In genomic region chr6:145652986-145653385, GRCm38 (mm10) we compare ENCODE assay signal across 26 mouse cellular contexts. TPM values are rescaled to one million over a fixed set of nuclear protein-coding genes. Genes with fewer than 3 reads are reported as not detected.
"Had no signal": no experiment of that assay in that cellular context is flagged by ENCODE, and none has a peak within 500 bp of the region (broad histone marks: within the 10 kb centered on the region; RNA-seq: fewer than 3 reads in every experiment).

No protein-coding gene starts in this region.

- H3K9me3 ChIP-seq: neural tube, embryonic 13.5 days; neural tube, embryonic 15.5 days had no signal

- ATAC-seq: liver, embryonic 12.5 days; midbrain, embryonic 16.5 days had no signal

- H3K4me3 ChIP-seq: liver, embryonic 12.5 days; midbrain, embryonic 12.5 days; myocyte; neural tube, embryonic 13.5 days; neural tube, embryonic 15.5 days had no signal

- H3K4me2 ChIP-seq: liver, embryonic 12.5 days; midbrain, embryonic 12.5 days; neural tube, embryonic 13.5 days; neural tube, embryonic 15.5 days had no signal

- H3K4me1 ChIP-seq: liver, embryonic 12.5 days; neural tube, embryonic 13.5 days; neural tube, embryonic 15.5 days had no signal

- DNase-seq: lung, adult 18-20 months; lung, postnatal 4 days; midbrain, embryonic 14.5 days; retina, postnatal 1 day; right cerebral cortex, adult 18-20 months; right cerebral cortex, postnatal 25 days; right cerebral cortex, postnatal 4 days; spleen, adult 18-20 months; thymus, adult 18-20 months; thymus, postnatal 14 days; thymus, postnatal 36 days had no signal

- H3K9ac ChIP-seq: liver, embryonic 12.5 days; liver, embryonic 14.5 days; midbrain, embryonic 12.5 days; neural tube, embryonic 13.5 days; neural tube, embryonic 15.5 days had no signal

- H3K27ac ChIP-seq: liver, embryonic 12.5 days; liver, embryonic 14.5 days; midbrain, embryonic 12.5 days; neural tube, embryonic 13.5 days; neural tube, embryonic 15.5 days had no signal

- H3K27me3 ChIP-seq: liver, embryonic 12.5 days; midbrain, embryonic 12.5 days; neural tube, embryonic 13.5 days; neural tube, embryonic 15.5 days had no signal

- H3K36me3 ChIP-seq: liver, embryonic 12.5 days; midbrain, embryonic 12.5 days; neural tube, embryonic 13.5 days; neural tube, embryonic 15.5 days had no signal

RNA-seq across cellular contexts. Expression of gene Tuba3b, which starts 37.4 kb away (rescaled TPM):
- total RNA-seq: liver, adult 2 months; megakaryocyte, adult 5-6 weeks; megakaryocyte-erythroid progenitor cell, adult 5-6 weeks had no signal
- polyA plus RNA-seq: liver, adult 2 months; liver, embryonic 12.5 days; liver, embryonic 14.5 days; liver, embryonic 16.5 days; midbrain, embryonic 12.5 days; midbrain, embryonic 14.5 days; midbrain, embryonic 16.5 days; myocyte; neural tube, embryonic 11.5 days; neural tube, embryonic 13.5 days; neural tube, embryonic 15.5 days; small intestine, adult 2 months; stomach, embryonic 14.5 days; stomach, embryonic 16.5 days had no signal

RNA-seq across cellular contexts. Expression of gene Lmntd1, which starts 38.9 kb away (rescaled TPM):
- total RNA-seq: liver, adult 2 months; megakaryocyte, adult 5-6 weeks; megakaryocyte-erythroid progenitor cell, adult 5-6 weeks had no signal
- polyA plus RNA-seq: liver, adult 2 months; liver, embryonic 12.5 days; liver, embryonic 16.5 days; myocyte; small intestine, adult 2 months had no signal
